Mouse (Mus musculus) lung, adult 2 months (tissue): Measurements from ENCODE around the gene Vps11.

Experiments used
- CTCF ChIP-seq: fragments of 200-500 bp; IDR thresholded peaks from 2 replicates; pipeline ENCODE4 v1.5.1; 2011; ENCODE audit warnings: mild to moderate bottlenecking, low read length, control low read depth; ENCODE audit not compliant: insufficient read depth
- POLR2A ChIP-seq: fragments of 200-500 bp; IDR thresholded peaks from 2 replicates; pipeline ENCODE4 v1.6.1; 2011; ENCODE audit warnings: low read depth, mild to moderate bottlenecking, control low read depth, low read length, borderline replicate concordance; ENCODE audit errors: extremely low read depth

DNA sequence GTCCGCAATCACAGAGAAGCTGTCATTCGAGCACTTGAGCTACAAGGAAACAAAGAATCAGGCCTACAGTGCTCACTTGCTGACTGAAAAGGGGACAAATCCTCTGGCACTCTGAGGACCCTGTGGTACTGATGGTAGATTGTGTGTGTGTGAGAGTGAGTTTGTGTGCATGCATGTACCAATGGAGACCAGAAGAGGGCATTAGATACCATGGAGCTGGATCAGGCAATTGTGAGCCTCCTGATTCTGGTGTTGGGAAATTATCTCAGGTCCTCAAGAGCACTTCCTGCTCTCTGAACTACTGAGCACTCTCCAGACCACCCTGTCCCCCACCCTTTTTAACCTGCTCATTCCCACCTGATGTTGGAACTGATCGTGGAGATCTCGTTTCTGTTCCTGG is 12.9 kb downstream of the Vps11 start:
- TF ChIP-seq CTCF (no peak), POLR2A (no peak)
